Mouse (Mus musculus) megakaryocyte, embryonic 14.5 days (primary cell): ENCODE results near the gene BC004004.

ENCODE experiments used
- FLI1 ChIP-seq: IDR thresholded peaks from 2 replicates; pipeline ENCODE4 v1.6.1; 2012; ENCODE audit warnings: low read length, inconsistent platforms, mixed read lengths
- GATA1 ChIP-seq: IDR thresholded peaks from 3 replicates; pipeline ENCODE4 v1.6.1; 2012; ENCODE audit warnings: mixed read lengths, low read length, inconsistent platforms, borderline replicate concordance

- TF ChIP-seq GATA1, result no peak
- no peak for TF ChIP-seq FLI1
These were observed 54.0 kb downstream of the BC004004 start for GRCm38 (mm10) chr17:29322603-29322962.
